Mouse (Mus musculus) layer of hippocampus, postnatal 36 days (tissue): ENCODE results near the gene Tmem186. TPM values are rescaled to one million over a fixed set of nuclear protein-coding genes. Genes with fewer than 3 reads are reported as not detected.
A peak's percentile ranks its signal among the peaks of the same experiment; 100 is the strongest.

Experiments
- DNase-seq, 2 experiments: peaks; one replicate each; pipeline ENCODE4 v3.0.0; 2022
- total RNA-seq, 2 experiments: library from RNA; stranded (reverse); gene quantifications; 2 replicates each; pipeline ENCODE4 v1.2.3; 2021

Tmem186 gene
- total RNA-seq, 2 experiments from 2014 or later = 11.0 to 12.9 TPM

DNA sequence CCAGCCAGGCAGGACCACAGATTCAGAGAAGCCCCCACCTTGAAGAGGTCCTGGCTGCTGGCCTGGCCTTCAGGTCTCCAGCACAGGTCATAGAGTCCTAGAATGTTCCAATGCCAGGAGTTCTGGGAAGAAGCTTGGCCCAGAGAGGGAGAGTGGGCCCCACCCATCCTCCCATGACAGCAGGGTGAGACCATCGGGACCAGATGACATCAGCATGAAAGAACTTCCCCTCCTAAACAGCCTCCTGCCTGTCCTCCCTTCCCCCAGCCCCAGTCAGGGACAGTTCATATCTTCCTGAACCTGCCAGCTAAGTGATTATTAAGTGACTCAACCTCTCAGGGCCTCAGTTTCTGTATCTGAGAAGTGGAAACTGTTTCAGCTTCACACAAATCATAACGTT, 28.9 kb upstream of the Tmem186 start:
- DNase-seq = no peak

DNA sequence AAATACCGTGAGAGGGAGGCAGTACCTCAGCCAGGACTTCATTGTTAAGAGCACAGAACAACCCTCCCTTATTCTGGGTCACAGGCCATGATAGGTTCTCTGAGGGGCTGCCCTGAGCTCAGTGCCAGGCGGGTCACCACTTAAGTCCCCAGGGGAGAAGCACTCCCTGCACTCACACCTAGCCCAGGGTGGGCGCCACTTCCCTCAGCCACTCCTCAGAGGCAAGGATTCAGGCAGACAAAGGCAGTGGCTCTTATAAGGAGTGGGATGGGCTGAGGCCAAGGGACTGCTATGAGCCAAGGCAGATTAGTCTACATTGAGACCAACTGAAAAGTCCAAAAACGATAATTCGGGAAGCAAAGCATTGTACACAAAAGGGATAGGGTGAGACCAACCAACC, 27.9 kb upstream of the Tmem186 start:
- no peak for DNase-seq

DNA sequence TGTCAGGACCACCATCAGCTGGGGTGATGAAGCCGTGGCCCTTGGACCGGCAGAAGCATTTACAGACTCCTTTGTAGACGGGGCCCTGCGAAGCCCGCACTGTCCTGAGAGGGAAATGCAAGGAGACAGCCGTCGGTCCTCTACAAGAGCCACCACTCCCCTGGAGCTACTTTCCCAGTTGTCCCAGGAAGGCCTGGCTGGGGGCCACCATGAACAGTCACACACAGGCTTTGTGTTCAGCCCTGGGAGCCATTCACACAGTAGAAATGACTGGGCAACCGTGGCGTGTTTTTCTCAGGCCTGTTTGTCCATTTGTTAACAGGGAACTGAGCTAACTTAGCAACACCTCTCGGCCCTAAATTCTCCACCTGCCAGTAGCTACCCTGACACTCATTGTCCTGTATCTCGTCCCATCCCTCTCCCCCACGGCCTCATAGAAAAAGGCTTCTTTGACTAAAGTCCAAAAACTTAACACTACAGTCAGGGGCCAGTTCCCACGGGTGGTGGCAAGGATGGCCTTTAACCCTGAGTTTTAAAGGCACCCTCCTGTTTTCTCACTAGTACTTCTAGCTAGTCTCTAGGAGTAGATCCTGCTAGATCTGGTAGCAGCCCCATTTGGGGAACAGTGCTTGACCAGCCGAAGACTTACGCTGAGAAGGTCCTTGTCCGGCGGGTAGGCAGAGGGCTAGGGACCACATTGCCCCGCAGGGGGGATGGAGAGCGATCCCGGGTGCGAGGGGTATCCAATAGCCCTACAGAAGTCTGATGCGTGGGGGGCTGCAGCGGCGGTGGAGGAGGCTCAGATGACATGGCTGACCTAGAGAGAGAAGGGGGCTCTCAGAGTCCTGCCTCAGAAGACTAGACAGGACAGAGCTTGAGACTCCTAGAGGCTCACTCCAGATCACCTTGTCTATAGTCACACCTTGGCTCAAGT, 26.4 kb upstream of the Tmem186 start:
- DNase-seq = peak in 1 of 2 experiments; percentile 47

DNA sequence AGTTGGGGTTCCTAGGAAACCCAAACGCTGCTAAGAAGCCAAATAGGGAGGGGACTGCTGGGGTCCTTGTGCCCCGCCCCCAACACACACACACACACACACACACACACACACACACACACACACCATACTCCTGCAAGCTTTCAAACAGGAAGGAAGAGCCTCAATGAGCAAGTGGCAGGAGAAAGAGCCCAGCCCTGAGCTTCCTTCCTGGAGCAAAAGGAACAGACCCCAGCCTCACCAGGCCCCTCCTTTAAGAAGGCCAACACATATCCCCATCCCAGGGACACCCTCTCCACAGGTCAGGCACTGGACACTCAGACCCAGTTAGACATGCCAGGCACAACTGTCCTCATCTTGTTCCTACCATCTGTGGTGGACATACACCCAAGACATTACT, 25.5 kb upstream of the Tmem186 start:
- DNase-seq = no peak

DNA sequence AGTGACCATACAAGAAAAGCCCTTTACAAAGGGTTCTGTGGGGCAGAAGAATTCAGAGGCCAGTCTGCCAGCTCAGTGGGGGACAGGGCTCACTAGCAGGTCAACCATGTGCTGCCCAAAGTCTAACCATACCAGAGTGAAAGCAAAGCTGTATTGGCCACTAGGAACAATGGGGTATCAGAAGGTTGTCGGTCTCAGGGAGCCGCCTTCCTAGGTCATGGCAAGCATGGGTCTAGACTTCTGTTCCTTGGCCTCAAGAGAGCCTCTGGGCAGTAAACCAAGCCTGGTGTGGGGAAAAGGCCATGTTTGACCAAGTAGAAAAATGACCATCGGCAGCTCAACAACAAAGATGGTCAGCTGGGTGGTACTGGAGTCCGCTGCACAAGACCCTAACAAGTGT, 21.3 kb upstream of the Tmem186 start:
- no peak for DNase-seq

DNA sequence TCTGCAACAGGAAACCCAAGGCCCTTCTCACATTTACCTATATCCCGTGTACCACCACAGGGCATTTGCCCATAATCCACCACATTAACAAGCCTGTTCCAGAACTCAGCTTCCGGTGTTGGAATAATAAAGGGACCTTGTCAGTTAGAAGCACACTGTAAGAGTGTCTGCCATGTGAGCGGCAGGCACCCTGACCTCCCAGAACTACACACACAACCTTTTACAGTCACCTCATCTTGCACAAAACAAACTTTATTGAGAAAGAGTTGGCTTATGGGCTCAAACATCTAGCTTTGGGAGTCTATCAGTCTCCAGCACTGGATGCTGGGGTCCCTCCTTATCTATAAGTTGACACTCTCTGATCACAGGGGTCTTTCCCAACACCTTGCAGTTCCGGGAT, 20.8 kb upstream of the Tmem186 start:
- no peak for DNase-seq

DNA sequence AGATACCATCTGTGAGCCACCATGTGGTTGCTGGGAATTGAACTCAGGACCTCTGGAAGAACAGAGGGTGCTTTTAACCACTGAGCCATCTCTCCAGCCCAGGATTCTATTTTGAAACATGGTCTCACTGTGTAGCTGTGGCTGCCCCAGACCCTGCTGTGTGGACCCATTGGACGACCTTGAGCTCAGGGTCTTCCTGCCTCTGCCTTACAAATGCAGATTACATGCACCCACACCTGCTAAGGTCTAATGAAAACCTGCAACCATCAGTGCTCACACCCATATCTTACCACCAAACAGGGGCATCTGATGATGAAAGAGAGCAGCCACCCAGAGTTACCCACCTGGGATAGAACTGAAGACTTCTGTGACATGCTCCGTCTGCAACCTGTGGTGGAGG, 18.7 kb upstream of the Tmem186 start:
- DNase-seq = no peak

DNA sequence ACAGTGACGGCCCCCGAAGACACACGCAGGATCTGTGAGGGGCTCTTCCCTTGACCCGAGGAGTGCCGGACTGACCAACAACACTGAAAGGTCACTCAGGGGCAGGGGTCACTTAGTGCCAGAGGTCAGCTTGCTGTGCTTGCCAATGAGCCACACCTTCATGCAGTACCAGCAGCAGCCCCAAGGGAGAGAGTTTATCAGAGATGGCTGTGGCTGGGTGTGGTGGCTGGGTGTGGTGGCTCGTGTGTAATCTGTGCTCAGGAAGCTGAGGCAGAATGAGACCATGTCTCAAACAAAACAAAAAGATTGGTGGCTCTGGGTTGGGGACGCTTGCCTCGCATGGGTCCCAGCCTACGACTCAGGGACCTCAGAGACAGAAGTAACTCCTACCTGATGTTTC, 18.1 kb upstream of the Tmem186 start:
- DNase-seq = no peak

DNA sequence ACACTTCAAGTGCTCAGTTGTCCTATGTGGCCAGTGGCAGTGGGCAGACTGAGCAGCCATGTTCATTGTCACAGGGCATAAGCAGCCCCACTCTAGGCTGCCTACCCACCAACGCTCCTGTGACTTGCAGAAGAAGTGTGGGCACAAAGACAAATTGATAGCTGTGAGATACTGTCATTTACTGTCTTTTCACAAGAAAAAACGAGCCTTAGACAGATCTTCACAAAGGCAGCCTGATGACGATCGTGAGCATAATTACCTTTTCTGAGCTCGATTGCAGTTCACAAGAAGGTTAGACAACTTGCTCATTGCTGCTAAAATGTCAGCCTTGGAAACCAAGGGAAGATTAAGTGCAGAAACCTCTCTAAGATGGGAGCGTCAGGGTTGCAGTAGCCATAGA, 17.6 kb upstream of the Tmem186 start:
- no peak for DNase-seq

DNA sequence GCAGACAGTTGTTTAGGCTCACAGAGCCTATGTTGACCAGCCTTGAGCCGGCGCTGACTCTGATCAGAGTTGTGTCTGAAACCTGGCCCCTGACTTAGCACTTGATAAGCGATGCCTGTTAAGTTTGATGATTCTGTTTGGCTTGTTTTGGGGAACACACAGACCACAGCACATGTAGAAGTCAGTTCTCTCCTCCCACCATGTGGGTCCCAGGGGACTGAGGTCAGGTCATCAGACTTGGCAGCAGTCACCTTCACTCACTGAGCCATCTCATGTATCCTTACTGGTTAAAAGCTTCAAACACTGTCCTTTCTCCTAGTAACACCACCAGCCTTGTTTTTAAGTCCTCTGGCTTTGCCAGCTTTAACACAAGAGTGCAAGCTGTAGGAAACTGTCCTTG, 12.5 kb upstream of the Tmem186 start:
- no peak for DNase-seq

DNA sequence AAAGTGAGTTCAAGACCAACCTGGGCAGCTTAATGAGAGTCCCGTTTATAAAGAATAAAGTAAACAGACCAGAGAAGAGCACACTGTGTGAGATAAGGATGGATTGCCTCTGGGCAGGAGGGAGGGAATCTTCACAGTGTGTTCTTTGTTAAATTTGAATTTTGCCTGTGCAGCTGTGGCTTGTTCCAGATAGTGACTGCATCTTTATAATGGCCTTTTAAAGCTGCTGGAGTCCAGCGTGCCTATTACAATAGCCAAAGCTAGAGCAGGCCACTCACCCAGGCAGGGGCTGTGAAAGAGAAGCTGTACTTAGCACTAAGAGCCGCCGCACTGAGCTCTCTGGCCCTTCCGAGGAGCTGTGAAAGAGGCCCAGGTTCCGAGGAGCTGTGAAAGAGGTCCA, 8.0 kb upstream of the Tmem186 start:
- no peak for DNase-seq

DNA sequence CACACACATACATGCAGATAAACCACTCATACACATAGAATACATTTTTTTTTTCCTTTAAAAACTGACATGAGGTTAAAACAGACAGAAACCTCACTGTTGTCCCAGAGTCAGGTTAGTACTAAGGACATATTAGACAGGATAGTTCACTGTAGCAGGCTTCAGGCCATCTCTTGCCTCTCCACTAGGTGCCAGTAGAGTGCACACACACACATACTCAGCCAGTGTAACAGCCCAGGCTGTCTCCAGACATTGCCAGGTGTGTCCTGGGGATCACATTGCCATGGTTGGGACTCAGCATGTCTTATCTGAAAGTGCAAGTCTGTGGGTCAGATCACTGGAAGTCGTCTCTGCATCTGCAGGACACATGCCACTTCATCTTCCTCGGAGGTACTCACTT, 6.3 kb upstream of the Tmem186 start:
- DNase-seq = peak in 1 of 2 experiments; percentile 38

DNA sequence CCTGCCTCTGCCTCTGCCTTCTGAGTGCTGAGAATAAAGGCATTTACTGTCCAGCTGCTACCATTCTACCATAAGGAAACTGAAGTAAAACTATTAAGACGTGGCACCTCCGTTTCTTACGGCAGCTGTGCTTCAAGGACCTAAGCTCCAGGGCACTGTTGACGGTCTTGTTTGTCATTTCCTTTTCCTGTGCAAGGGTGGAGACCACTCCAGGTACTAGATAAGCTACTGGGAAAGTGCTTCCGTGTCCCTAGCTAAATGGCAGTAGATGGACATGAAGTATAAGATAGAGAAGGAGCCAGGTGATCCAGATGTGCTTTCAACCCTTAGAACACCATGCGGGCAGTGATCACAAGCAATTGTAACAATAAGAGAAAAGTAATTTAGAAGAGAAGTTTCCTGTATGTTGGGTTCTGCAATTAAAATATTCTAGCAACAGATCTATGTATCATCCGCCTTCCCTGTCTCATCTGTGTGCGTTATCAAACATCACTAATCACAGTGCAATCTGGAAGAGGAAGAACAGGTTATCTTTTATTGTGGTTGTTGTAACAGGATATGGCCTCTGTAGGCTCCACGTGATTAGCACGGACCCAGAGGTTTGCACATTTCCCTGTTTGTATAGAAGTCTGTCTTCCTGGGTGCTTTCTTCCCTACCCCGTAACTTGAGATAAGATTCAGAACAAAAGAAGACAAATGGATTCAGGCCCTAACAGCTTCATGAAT, 2.1 kb upstream of the Tmem186 start:
- no peak for DNase-seq

DNA sequence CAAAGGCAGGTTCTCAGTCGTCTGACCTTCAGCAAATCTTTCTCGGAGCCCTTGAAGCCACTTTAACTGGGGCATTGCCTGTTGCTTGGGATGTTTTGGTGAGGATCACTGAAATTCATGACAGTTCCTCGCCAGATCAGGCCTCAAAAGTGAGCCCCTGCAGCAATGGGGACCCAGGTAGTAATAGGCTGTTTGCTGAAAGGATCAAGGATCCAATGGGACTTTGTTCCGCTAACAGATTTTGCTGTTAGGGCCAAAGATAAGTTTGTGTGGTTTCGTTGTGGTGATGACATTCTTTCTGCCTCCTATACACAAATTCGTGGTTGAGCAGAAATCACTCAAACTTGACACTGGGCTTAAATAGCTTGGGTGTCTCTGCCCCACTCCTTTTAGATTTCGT, 619 bp upstream of the Tmem186 start:
- no peak for DNase-seq

DNA sequence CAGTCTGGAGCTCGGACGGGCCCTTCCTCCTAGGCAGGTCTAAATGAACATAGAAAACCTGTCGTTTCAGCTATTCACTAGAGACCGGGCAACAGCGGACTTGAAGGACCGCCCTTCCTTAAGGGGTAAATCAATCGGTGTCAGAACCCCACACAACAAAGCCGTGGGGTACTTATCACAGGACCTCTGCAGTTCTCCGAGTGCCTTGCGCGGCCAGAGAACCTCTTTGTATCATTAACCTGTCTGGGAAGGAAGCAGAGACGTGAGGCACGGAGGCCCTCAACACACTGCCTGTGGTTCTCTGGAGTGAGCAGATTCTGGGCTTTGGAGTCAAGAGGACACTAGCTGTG, 670 bp downstream of the Tmem186 start:
- DNase-seq = no peak

DNA sequence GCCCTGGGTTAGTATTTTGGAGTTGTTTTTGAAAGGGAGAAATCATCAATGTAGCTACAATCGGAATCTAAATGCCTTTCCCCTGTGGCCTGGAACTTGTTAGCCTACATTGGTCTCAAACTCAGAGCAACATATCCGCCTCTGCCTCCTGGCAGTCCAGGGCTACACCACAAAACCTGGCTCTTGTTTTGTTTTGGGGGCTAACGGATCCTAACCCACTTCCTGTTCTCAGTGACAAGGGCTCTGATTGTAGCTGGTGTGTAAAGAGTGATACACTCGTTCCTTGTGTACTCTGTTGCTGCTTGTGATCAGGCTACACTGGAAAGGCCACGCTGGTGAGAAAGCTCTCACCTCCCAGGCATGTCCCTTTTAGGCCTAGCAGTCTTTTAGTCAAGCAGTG, 6.1 kb downstream of the Tmem186 start:
- no peak for DNase-seq

DNA sequence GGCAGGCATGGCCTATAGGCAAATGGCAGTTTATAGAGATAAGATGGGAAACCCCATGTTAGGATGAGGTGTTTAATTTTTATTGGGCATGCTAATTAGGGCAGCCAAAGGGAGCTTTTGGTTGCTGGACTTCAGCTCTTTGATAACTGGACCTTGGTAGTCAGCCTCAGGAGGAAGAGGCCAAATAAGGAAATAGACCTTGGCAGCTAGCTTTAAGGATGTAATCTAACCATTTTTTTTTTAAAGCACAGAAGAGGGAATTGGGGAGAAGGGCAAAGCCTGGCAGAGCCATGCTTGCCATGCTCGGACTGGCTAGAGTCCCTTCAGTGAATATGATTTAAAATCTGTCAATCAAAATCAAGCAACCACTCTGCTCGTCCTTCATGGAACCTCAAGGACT, 7.1 kb downstream of the Tmem186 start:
- no peak for DNase-seq

DNA sequence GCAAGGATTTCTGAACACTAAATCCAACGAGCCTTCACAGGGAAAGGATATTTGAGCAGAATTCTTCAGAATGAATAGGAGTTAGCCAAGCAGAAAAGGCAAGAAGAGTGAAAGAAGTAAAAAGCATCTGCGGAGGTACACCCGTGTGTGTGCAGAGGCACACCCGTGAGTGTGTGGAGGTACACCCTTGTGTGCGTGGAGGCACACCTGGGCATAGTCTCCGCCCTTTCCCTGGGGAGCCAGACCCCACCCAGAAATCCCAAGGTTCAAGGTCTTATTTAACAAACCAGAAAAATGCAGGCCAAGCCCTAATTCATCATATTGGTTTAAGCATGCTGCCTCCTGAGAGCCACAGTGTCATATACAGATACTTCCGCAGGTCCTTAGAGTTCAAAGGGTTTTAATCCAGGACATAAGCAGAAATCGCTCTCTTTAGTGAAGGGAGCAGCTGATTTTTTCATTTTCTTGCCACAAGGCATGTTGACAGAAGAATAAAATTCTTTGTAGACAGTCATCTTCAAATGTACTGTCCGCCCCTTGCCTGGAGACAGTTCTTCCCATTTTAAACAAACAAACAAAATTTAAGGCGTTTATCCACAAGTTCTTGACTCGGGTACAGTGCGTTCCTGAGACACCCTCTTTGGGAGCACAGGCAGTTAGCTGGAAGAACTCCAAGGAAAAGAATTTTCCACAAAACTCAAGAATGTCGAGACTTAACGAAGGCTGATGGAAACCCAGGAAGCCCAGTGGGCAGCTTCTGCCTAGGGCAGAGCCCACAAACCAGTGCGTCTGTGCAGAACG, 17.0 kb downstream of the Tmem186 start:
- DNase-seq = no peak

DNA sequence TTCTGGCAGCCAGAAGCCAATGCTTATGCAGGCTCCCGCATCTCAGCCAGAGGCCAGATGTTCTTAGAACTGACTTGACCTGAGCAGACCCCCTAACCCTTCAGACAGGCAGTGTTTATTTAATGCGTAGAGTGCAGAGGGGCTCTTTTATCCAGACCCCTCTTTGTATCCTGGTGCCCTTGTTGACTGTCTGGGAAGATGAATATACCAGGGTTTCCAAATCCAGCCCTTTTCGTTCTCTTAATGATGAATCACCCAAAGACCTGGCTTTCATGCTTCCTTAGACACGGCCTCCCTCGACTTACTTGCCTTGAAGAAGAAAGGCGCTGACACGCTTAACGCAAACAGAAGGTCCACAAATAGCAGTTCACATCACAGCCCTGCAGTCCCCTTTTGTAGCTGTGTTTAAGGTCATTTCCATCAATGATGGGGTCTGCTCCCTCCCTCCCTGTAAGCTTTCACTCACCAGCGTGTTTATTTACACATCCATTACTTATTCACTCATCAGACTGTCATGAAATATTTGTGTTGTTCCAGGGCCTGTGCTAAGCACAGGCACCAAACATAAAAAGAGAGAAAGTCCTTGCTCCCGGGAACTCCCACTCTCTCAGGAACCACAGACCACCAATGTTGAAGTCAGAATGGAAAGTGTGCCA, 17.7 kb downstream of the Tmem186 start:
- no peak for DNase-seq

DNA sequence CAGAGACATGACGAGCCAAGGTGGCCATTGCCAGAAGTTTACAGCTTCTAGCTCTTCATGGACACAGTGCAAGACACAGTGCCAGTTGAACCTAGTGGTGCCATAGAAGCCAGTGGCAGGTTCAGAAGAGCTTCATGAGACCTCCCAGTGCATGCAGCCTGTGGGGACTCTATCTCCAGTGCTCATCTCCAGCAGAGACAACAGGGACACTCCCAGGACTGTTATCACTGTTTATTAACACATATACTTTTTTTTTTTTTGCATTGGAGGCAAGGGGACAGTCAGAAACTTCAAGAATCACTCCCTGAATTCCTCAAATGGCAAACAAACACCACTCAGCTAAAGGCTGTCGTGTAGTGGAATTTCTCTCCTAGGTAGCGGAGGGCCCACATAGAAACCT, 24.1 kb downstream of the Tmem186 start:
- no peak for DNase-seq

DNA sequence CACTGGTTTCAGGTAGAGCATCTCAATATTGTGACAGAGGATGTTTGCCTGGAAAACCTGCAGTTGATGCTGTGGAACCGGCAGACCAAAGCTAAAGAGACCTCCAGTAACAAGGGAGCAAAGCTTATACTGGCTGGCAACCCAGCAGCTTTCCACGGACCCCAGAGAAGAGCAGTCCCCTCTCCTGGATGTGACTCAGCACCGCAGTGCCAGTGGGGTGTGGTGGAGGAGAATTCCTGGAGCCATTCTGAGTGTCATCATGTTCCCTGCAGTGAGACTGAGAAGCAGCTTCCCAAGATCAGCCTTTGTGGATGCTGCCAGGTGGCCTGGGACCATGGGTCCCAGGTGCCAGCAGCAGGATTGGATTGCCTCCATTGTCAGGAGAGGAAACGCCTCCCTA, 24.5 kb downstream of the Tmem186 start:
- DNase-seq = no peak

DNA sequence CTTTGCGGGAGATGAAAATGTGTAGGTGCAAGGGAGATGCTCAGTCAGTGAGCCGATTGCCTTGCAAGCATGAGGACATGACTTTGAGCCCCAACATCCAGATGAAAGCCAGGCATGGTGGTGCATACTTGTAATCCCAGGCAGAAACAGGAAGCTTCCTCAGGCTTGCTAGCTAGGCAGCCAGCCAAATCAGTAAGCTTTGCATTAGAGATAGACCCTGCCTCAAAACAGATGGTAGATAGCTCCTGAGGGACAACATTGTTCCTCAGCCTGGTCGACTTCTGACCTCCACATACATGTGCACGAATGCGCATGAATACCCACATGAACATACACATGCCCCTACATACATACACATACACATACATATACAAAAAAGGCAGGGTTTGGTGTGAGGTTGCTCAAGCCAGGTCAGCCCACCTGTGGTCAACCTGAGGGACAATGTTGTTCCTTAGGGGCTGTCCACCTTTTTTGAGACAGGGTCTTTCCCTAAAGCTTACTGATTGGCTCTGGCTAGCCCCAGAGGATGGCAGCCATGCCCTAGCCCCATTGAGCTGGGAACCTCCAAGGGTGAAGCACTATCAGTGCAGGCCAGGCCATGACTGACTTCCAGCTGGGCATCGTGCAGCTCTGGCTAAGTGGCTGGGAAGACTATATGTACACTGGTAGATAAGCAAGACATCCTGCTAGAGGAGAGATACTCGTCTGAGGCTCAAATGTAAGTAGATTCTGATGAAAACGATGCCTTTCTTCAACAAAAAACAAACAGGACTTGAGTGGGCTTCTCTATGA, 25.1 kb downstream of the Tmem186 start:
- DNase-seq = no peak
